Mouse (Mus musculus) thymus, adult 2 months (tissue): ENCODE results near the gene Nasp. TPM values are rescaled to one million over a fixed set of nuclear protein-coding genes. Genes with fewer than 3 reads are reported as not detected.

Experiments used
- DNase-seq: peaks from one replicate; pipeline ENCODE4 v3.0.0; 2021
- H3K27ac ChIP-seq: fragments of 200-500 bp; 2 replicates; pipeline ENCODE4 v1.5.1; 2012; ENCODE audit warnings: low read length, control low read depth; ENCODE audit not compliant: control insufficient read depth, insufficient read depth
- H3K27me3 ChIP-seq: fragments of 200-500 bp; 2 replicates; pipeline ENCODE4 v1.6.1; 2012; ENCODE audit warnings: mild to moderate bottlenecking, low read length, moderate library complexity, mixed read lengths; ENCODE audit not compliant: control insufficient read depth, insufficient read depth
- H3K36me3 ChIP-seq: fragments of 200-500 bp; 2 replicates; pipeline ENCODE4 v1.6.1; 2012; ENCODE audit warnings: mild to moderate bottlenecking, low read length, moderate library complexity; ENCODE audit not compliant: control insufficient read depth, insufficient read depth
- H3K4me1 ChIP-seq: fragments of 200-500 bp; replicated peaks from 2 replicates; pipeline ENCODE4 v1.6.1; 2012; ENCODE audit warnings: low read length; ENCODE audit not compliant: control insufficient read depth, insufficient read depth
- H3K4me3 ChIP-seq: fragments of 200-500 bp; 2 replicates; pipeline ENCODE4 v1.5.1; 2012; ENCODE audit warnings: mild to moderate bottlenecking, low read length, control low read depth, moderate library complexity; ENCODE audit not compliant: control insufficient read depth, insufficient read depth
- CTCF ChIP-seq: fragments of 200-500 bp; IDR thresholded peaks from 2 replicates; pipeline ENCODE4 v1.5.1; 2012; ENCODE audit warnings: mild to moderate bottlenecking, control low read depth, low read length, moderate library complexity, borderline replicate concordance; ENCODE audit not compliant: control insufficient read depth, poor library complexity, insufficient read depth; ENCODE audit errors: extremely low read depth
- POLR2A ChIP-seq: fragments of 200-500 bp; IDR thresholded peaks from 2 replicates; pipeline ENCODE4 v1.6.1; 2012; ENCODE audit warnings: mild to moderate bottlenecking, low read length, control low read depth, moderate library complexity; ENCODE audit not compliant: control insufficient read depth, poor library complexity, insufficient read depth; ENCODE audit errors: extremely low read depth
- WGBS: fragments of 180-500 bp; shearing (Covaris S2); methylation state at CpG from one replicate; pipeline ENCODE4 v1.1.7; 2018; 5-methylcytosine and 5-hydroxymethylcytosine counted together
- polyA plus RNA-seq: library from polyadenylated mRNA; depleted of rRNA; stranded (reverse); fragments of >200 nt; gene quantifications from 2 replicates; pipeline ENCODE4 v1.2.3, GENCODE M21; 2012

The Nasp gene
- polyA plus RNA-seq, 1 experiment = 15.8 TPM

DNA sequence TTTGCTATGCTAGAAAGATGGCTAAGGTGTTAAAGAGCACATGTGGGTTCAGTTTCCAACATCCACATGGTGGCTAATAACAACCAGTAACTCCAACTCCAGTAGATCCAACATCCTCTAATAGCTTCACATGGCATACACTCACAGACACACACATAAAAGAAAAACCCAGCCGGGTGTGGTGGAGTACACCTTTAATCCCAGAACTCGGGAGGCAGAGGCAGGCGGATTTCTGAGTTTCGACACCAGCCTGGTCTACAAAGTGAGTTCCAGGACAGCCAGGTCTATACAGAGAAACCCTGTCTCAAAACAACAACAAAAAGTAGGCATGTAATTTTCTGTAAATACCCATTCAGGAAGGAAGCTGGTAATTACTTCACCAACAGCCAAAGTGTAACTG, 2.9 kb downstream of the Nasp start:
- no peak overlapping the region for H3K4me3 ChIP-seq
- H3K27me3 ChIP-seq = no peaks in the 10 kb centered on the region
- H3K36me3 ChIP-seq = peaks cover 16% of the 10 kb centered on the region
- no peak for DNase-seq
- 94% methylated on average over 4 of the region's 4 CpGs for WGBS
- TF ChIP-seq CTCF (no peak), POLR2A (no peak)
- H3K27ac ChIP-seq = no peak overlapping the region
- H3K4me1 ChIP-seq = peaks cover 3% of the 10 kb centered on the region

DNA sequence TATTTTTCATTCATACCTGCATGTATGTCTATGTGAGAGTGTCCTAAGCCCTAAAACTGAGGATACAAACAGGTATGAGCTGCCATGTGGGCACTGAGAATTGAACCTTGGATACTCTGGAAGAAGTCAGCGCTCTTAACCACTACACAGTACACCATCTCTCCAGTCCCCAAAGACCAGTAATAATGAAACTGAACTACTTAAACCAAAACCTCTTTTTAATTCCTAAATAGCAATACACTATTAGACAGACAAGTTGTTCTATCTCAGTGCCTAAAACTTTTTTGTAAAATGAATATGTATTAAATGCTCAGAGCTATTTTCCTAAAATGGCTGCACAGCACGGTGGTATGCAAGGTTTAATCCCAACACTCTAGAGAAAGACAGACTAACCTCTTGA, 12.5 kb downstream of the Nasp start:
- no peak overlapping the region for H3K4me3 ChIP-seq
- TF ChIP-seq POLR2A (no peak), CTCF (no peak)
- no peak overlapping the region for H3K27ac ChIP-seq
- H3K27me3 ChIP-seq = no peaks in the 10 kb centered on the region
- no peaks in the 10 kb centered on the region for H3K4me1 ChIP-seq
- peaks cover 61% of the 10 kb centered on the region for H3K36me3 ChIP-seq
- over 99% methylated on average over 2 of the region's 2 CpGs for WGBS
- DNase-seq = no peak

- Histone ChIP-seq H3K27ac (no peak overlapping the region), H3K4me1 (no peaks in the 10 kb centered on the region), H3K4me3 (no peak overlapping the region), H3K27me3 (no peaks in the 10 kb centered on the region), H3K36me3 (peaks cover 69% of the 10 kb centered on the region)
- TF ChIP-seq CTCF (no peak), POLR2A (no peak)
- 98% methylated on average over 2 of the region's 2 CpGs for WGBS
- no peak for DNase-seq
Observed at GRCm38 (mm10) chr4:116612621-116613020, 15.1 kb downstream of the Nasp start.

GRCm38 (mm10) chr4:116596978-116597881, 30.5 kb downstream of the Nasp start:
- H3K27ac ChIP-seq = no peak overlapping the region
- peak; percentile 52 for DNase-seq
- H3K4me3 ChIP-seq = peak overlapping the region; percentile 47
- no peaks in the 10 kb centered on the region for H3K27me3 ChIP-seq
- H3K36me3 ChIP-seq = peaks cover 42% of the 10 kb centered on the region
- WGBS = under 1% methylated on average over 50 of the region's 50 CpGs
- H3K4me1 ChIP-seq = peaks cover 14% of the 10 kb centered on the region
- TF ChIP-seq CTCF (0 out of 2 replicates have a peak, but pooled peaks have one; percentile 21), POLR2A (no peak; the same call in 1 of the 2 replicates)

DNA sequence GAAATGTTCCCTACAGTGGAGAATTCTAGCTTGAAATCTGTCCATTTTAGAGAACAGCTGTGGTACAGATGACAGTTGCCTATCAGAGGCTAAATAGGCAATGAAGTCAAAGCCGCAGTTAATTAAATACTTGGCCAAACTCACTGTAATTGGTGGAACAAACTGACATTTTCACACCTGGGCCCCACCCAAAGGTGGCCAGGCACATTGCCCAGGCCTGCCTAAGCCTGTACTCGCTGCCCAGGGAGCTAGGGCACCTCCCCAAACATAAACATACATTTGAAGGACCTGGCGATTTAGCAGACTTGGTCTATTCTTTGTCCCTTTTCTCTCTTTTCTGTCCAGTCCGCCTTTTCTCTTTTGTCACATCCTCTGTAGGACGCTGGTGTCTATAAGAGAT, 31.4 kb downstream of the Nasp start, which contains the start of gene Ccdc17:
Gene Ccdc17, plus strand, starts transcription at position 276 of the 400 bp plus-strand sequence.
- WGBS = 49% methylated on average over 5 of the region's 5 CpGs
- H3K27me3 ChIP-seq = no peaks in the 10 kb centered on the region
- no peak for DNase-seq

GRCm38 (mm10) chr4:116595793-116596192, 31.9 kb downstream of the Nasp start:
- TF ChIP-seq CTCF (no peak), POLR2A (no peak)
- H3K4me1 ChIP-seq = peaks cover 14% of the 10 kb centered on the region
- no peak for DNase-seq
- H3K36me3 ChIP-seq = peaks cover 42% of the 10 kb centered on the region
- H3K4me3 ChIP-seq = no peak overlapping the region
- no peak overlapping the region for H3K27ac ChIP-seq
- 93% methylated on average over 8 of the region's 8 CpGs for WGBS
- H3K27me3 ChIP-seq = no peaks in the 10 kb centered on the region

More for the DNA sequence above, 31.4 kb downstream of the Nasp start, which contains the start of gene Ccdc17:
- peaks cover 42% of the 10 kb centered on the region for H3K36me3 ChIP-seq
- peaks cover 14% of the 10 kb centered on the region for H3K4me1 ChIP-seq
- H3K4me3 ChIP-seq = peak within 1 kb of the TSS; percentile 47
- TF ChIP-seq POLR2A (no peak), CTCF (no peak)
- no peak within 1 kb of the TSS for H3K27ac ChIP-seq
